Mouse (Mus musculus): ENCODE results near the gene Rapgef5. TPM values are rescaled to one million over a fixed set of nuclear protein-coding genes. Genes with fewer than 3 reads are reported as not detected.
A peak's percentile ranks its signal among the peaks of the same experiment; 100 is the strongest.

Rapgef5 gene
- total RNA-seq (2021), result 100 to 1,000 TPM; 149 to 189 TPM
- long read RNA-seq, experiment 1, full-length matches to known transcripts, result 9 of 37 reads
- long read RNA-seq, experiment 1, partial matches to known transcripts, result 2 of 37 reads
- long read RNA-seq, experiment 1, other reads (novel, unspliced or antisense), result 26 of 37 reads
- long read RNA-seq, experiment 2, full-length matches to known transcripts, result 3 of 13 reads
- long read RNA-seq, experiment 2, partial matches to known transcripts, result 3 of 13 reads
- long read RNA-seq, experiment 2, other reads (novel, unspliced or antisense), result 7 of 13 reads

- intact Hi-C loops (cut with DNase I), result no loop called here
- Histone ChIP-seq H3K27ac (no peak within 1 kb of the TSS), H3K4me3 (no peak within 1 kb of the TSS)
- TF ChIP-seq CTCF (IDR thresholded peaks at IDR 0.05), result no peak
- no peak for DNase-seq (ENCODE audit: extremely low spot score in 1 of 2, low spot score in 2 of 2)
These were observed at the start of gene Rapgef5 for GRCm38 (mm10) chr12:117516179-117516578. TSS of gene Rapgef5 (plus strand) at chr12:117516479.

- DNase-seq (ENCODE audit: extremely low spot score in 1 of 2, low spot score in 2 of 2), result peak; percentile 15 to 22
- H3K4me3 ChIP-seq, result no peak overlapping the region
- no peak overlapping the region for H3K27ac ChIP-seq
- intact Hi-C loops (cut with DNase I), result no loop called here
- TF ChIP-seq CTCF (IDR thresholded peaks at IDR 0.05), result no peak
These were observed 48.0 kb upstream of the Rapgef5 start for GRCm38 (mm10) chr12:117468329-117468728.

GRCm38 (mm10) chr12:117479014-117479413, 37.3 kb upstream of the Rapgef5 start:
- H3K27ac ChIP-seq, result no peak overlapping the region
- intact Hi-C loops (cut with DNase I), result no loop called here
- no peak overlapping the region for H3K4me3 ChIP-seq
- no peak for DNase-seq (ENCODE audit: extremely low spot score in 1 of 2, low spot score in 2 of 2)
- no peak for TF ChIP-seq CTCF (IDR thresholded peaks at IDR 0.05)

GRCm38 (mm10) chr12:117479680-117480079, 36.6 kb upstream of the Rapgef5 start:
- Histone ChIP-seq H3K4me3 (no peak overlapping the region), H3K27ac (no peak overlapping the region)
- TF ChIP-seq CTCF (IDR thresholded peaks at IDR 0.05), result no peak
- intact Hi-C loops (cut with DNase I), result loop anchor here (5.0 kb wide), 1 partner anchor 53 kb away; no protein-coding TSS in a partner anchor
- no peak for DNase-seq (ENCODE audit: extremely low spot score in 1 of 2, low spot score in 2 of 2)

GRCm38 (mm10) chr12:117480958-117481357, 35.3 kb upstream of the Rapgef5 start:
- Histone ChIP-seq H3K27ac (no peak overlapping the region), H3K4me3 (no peak overlapping the region)
- no peak for TF ChIP-seq CTCF (IDR thresholded peaks at IDR 0.05)
- intact Hi-C loops (cut with DNase I), result loop anchor here (5.0 kb wide), 1 partner anchor 51 kb away; no protein-coding TSS in a partner anchor
- no peak for DNase-seq (ENCODE audit: extremely low spot score in 1 of 2, low spot score in 2 of 2)

- intact Hi-C loops (cut with DNase I), result loop anchor here (5.0 kb wide), 1 partner anchor 50 kb away; no protein-coding TSS in a partner anchor
- DNase-seq (ENCODE audit: extremely low spot score in 1 of 2, low spot score in 2 of 2), result peak; percentile 20 to 31
- Histone ChIP-seq H3K4me3 (no peak overlapping the region), H3K27ac (peak overlapping the region; percentile 81)
- no peak for TF ChIP-seq CTCF (IDR thresholded peaks at IDR 0.05)
These were observed 33.6 kb upstream of the Rapgef5 start for GRCm38 (mm10) chr12:117482665-117483064.

GRCm38 (mm10) chr12:117486118-117487057, 29.9 kb upstream of the Rapgef5 start:
- no peak overlapping the region for H3K27ac ChIP-seq
- DNase-seq (ENCODE audit: extremely low spot score in 1 of 2, low spot score in 2 of 2), result no peak
- no peak overlapping the region for H3K4me3 ChIP-seq
- no peak for TF ChIP-seq CTCF (IDR thresholded peaks at IDR 0.05)
- intact Hi-C loops (cut with DNase I), result no loop called here

- no peak for TF ChIP-seq CTCF (IDR thresholded peaks at IDR 0.05)
- intact Hi-C loops (cut with DNase I), result no loop called here
- Histone ChIP-seq H3K4me3 (no peak overlapping the region), H3K27ac (0 out of 2 replicates have a peak overlapping the region, but pooled peaks have one; percentile 21)
- no peak for DNase-seq (ENCODE audit: extremely low spot score in 1 of 2, low spot score in 2 of 2)
These were observed 19.6 kb upstream of the Rapgef5 start for GRCm38 (mm10) chr12:117496501-117497176.

GRCm38 (mm10) chr12:117497361-117497760, 18.9 kb upstream of the Rapgef5 start:
- TF ChIP-seq CTCF (IDR thresholded peaks at IDR 0.05), result no peak
- no peak overlapping the region for H3K4me3 ChIP-seq
- H3K27ac ChIP-seq, result no peak overlapping the region
- intact Hi-C loops (cut with DNase I), result no loop called here
- no peak for DNase-seq (ENCODE audit: extremely low spot score in 1 of 2, low spot score in 2 of 2)

GRCm38 (mm10) chr12:117499242-117499641, 17.0 kb upstream of the Rapgef5 start:
- intact Hi-C loops (cut with DNase I), result no loop called here
- DNase-seq (ENCODE audit: extremely low spot score in 1 of 2, low spot score in 2 of 2), result no peak
- no peak for TF ChIP-seq CTCF (IDR thresholded peaks at IDR 0.05)
- Histone ChIP-seq H3K4me3 (no peak overlapping the region), H3K27ac (no peak overlapping the region)

- H3K4me3 ChIP-seq, result no peak overlapping the region
These were observed 15.1 kb upstream of the Rapgef5 start for GRCm38 (mm10) chr12:117501180-117501579.

More at GRCm38 (mm10) chr12:117501180-117501579, 15.1 kb upstream of the Rapgef5 start:
- DNase-seq (ENCODE audit: extremely low spot score in 1 of 2, low spot score in 2 of 2), result peak; percentile 54 to 56
- intact Hi-C loops (cut with DNase I), result loop anchor here (1.0 kb wide), 1 partner anchor 27 kb away; no protein-coding TSS in a partner anchor
- TF ChIP-seq CTCF (IDR thresholded peaks at IDR 0.05), result no peak
- H3K27ac ChIP-seq, result peak overlapping the region; percentile 79
